Mouse (Mus musculus): ENCODE measurements around the gene Ap3d1. TPM values are rescaled to one million over a fixed set of nuclear protein-coding genes. Genes with fewer than 3 reads are reported as not detected.

Ap3d1 gene
- total RNA-seq, 1 experiment from 2014 or later = 33.6 TPM

- peak; percentile 45 for ATAC-seq (replicated peaks; ENCODE audit: low read depth, poor library complexity, severe bottlenecking)
Measured at GRCm38 (mm10) chr10:80692249-80693165, 49.6 kb downstream of the Ap3d1 start.

DNA sequence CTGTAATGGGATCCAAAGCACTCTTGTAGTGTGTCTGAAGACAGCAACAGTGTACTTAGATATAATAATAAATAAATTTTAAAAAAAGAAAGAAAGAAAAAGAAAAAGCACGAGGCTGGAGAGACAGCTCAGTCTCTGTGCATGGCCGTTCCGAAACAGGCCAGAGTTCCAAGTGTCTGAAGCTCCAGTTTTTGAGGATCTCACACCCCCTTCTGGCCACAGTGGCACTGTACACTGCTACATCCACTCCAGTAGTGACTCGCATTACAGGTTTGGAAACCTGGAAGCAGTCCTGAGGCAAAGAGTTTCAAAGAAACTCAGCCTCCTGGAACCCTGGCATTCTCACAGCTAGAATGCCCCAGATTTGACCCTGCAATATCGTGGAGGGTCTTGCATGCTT lies 54.2 kb downstream of the Ap3d1 start:
- peak; percentile 62 for ATAC-seq (replicated peaks; ENCODE audit: low read depth, poor library complexity, severe bottlenecking)

DNA sequence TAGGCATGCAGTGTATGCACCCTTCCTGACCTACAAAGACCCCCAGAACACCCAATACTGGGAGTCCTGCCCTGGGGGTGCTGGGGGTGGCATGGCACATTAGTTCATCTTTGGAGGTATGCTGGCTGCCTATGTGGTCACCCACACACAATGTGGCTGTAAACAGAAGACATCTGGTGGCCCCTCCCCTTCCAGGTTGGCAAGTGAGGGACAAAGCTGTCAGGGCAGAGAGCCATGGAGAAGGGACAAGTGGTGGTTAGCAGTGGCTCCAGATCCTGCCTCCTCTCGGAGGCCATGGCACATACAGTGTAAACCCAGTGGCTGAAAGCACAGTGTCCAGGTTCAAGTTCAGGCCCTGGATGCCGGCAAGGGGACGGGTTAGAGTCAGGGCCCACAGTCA lies 55.4 kb downstream of the Ap3d1 start:
- no peak for ATAC-seq (replicated peaks; ENCODE audit: low read depth, poor library complexity, severe bottlenecking)

DNA sequence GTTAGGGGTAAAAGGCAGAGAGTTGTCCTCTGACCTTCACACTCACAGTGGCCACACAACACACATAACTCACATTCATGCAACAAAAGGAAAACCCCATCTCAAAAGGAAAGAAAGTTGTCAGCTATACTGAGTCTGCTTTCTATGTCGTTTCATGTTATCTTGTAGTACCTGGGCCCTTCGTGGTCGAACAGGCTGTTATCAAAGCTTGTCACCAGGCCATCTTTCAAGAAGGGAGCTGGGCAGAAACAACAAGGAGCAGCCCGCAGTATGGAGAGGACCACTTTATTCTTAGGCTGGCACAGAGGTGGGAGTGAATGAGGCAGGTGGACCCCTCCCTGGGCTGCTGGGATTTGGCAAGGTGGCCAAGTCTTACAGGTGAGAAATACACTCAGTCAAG lies 57.1 kb downstream of the Ap3d1 start:
- ATAC-seq (replicated peaks; ENCODE audit: low read depth, poor library complexity, severe bottlenecking) = 0 out of 2 replicates have a peak, but pooled peaks have one; percentile 10

GRCm38 (mm10) chr10:80684214-80684613 lies 57.9 kb downstream of the Ap3d1 start:
- ATAC-seq (replicated peaks; ENCODE audit: low read depth, poor library complexity, severe bottlenecking) = peak; percentile 77

- no peak for ATAC-seq (replicated peaks; ENCODE audit: low read depth, poor library complexity, severe bottlenecking)
Measured at GRCm38 (mm10) chr10:80683647-80684046, 58.4 kb downstream of the Ap3d1 start.

GRCm38 (mm10) chr10:80682003-80682402 lies 60.1 kb downstream of the Ap3d1 start:
- ATAC-seq (replicated peaks; ENCODE audit: low read depth, poor library complexity, severe bottlenecking) = no peak

GRCm38 (mm10) chr10:80680260-80680696 lies 61.8 kb downstream of the Ap3d1 start:
- no peak for ATAC-seq (replicated peaks; ENCODE audit: low read depth, poor library complexity, severe bottlenecking)

GRCm38 (mm10) chr10:80679556-80680259 lies 62.4 kb downstream of the Ap3d1 start:
- no peak for ATAC-seq (replicated peaks; ENCODE audit: low read depth, poor library complexity, severe bottlenecking)

DNA sequence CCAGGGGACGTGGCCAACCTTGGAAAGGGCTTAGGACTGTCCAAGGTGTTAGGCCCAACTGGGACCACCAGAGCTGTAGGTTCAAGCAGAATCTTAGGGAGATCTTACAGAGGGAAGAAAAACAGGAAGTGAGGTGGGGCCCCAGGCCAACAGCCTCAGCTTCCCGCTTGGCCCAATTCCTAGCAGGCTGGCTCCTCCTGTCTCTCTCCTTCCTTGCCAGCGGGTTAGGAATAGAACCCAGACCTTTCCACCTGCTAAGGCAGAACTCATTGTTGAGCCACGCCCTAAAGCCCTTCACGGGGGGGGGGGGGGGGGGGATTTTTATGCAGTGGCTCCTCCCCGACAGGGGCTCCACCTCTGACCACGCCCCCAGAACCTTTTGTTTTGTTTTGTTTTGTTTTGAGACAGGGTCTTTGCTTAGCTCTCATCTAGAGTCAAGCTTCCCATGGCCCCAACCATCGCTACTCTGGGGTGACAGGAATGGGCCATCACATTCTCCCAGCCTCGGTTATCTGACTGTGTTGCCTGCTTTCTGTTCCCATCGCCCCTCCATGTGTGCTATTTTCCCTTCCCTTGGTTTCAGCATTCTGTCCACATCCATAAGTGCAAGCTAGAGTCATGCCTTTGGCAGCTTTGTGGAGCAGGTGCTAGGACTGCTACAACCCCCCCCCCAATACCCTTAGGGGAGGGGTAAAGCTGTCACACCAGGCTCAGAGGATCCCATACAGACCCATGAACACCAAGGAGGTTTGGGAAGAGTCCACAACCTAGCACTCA lies 63.3 kb downstream of the Ap3d1 start:
- ATAC-seq (replicated peaks; ENCODE audit: low read depth, poor library complexity, severe bottlenecking) = peak; percentile 3; the same call in 1 of the 2 replicates

- peak; percentile 68 for ATAC-seq (replicated peaks; ENCODE audit: low read depth, poor library complexity, severe bottlenecking)
Measured at GRCm38 (mm10) chr10:80677942-80678436, 64.1 kb downstream of the Ap3d1 start, which contains the start of gene Mknk2. Mknk2 (minus strand) TSS chr10:80678112.

DNA sequence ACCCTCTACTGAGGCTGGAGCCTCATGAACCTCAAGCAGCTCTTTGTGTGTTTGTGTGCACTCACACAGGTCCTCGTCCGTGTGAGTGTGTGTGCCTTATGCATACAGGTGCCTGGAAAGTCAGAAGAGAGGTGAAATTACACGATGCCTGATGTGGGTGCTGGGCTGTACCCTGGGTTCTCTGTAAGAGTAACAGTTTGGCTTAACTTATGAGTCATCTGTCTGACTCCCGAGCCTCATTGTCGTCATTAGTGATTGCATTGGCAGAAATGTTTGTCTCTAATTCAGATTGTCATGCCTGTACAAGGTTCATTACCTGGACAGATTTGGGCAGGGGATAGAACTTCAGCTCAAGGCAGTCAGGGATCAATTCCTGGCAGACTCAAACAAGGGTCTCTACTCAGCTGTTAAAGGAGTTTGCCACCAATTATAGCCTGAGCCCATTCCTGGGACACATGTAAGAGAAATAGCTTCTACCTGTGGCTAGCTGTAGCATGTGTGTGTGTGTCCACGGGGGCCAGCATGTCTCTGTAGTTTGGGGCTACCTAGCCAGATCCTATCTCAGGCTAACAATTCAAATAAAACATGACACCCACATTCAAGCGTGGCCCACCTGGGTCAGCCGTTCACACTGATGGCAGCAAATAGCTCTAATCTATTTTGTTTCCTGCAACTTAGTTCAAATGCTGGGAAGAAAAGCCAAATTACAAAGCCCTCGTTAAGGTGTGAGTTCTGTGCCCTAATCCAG lies 64.8 kb downstream of the Ap3d1 start:
- no peak for ATAC-seq (replicated peaks; ENCODE audit: low read depth, poor library complexity, severe bottlenecking)

- peak; percentile 58 for ATAC-seq (replicated peaks; ENCODE audit: low read depth, poor library complexity, severe bottlenecking)
Measured at GRCm38 (mm10) chr10:80676198-80676928, 65.7 kb downstream of the Ap3d1 start.

GRCm38 (mm10) chr10:80675405-80676197 lies 66.5 kb downstream of the Ap3d1 start:
- ATAC-seq (replicated peaks; ENCODE audit: low read depth, poor library complexity, severe bottlenecking) = no peak

DNA sequence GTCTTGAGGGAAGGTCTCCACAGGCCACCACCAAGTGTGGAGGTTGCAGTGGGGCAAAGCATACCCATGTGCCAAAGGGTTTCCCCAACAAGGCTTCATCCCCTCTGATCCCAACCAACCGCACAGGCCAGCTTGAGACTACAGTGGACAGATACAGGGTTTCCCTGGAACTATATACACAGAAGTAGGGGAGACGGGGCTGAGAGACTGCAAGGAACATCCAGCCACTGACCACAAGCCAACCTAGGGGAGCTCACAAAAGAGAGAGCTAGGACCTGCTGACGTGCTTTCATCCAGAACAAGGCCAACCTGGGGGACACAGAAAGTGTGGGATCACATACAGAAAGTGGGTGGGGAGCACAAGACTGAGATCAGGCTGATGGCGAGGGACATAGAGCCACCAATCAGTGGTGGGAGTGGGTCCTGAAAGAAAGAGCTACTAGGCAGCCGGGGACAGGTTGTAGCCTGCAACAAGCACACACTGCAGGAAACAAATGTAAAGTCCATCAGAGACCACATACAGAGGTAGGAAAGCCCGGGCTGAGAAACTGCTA lies 67.1 kb downstream of the Ap3d1 start:
- no peak for ATAC-seq (replicated peaks; ENCODE audit: low read depth, poor library complexity, severe bottlenecking)

DNA sequence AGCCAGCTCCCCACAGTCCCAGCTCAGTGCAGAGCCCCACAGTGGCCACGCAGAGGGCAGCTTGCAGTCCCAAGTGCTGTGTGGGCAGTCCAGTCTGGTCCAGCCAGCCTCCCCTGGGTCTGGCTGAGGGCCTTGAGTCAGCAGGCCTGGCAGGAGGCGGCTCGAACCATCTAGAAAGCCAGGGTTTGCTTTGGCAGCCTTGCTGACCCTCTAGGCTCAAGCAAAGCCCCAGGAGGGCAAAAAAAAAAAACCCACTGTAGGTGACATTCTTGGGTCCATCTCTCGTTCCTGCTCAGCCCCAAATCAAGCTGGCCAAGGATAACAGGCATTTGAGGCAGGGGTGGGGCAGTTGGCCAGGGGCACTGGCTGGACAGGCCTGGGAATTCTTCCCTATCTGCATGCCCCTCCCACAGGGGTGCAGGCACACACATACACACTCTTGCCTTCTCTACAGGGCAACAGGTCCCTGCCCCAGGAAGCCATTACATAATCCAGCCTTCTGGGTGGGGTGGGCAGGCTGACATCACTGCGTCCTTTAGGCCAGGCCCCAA lies 67.8 kb downstream of the Ap3d1 start:
- no peak for ATAC-seq (replicated peaks; ENCODE audit: low read depth, poor library complexity, severe bottlenecking)

- no peak for ATAC-seq (replicated peaks; ENCODE audit: low read depth, poor library complexity, severe bottlenecking)
Measured at GRCm38 (mm10) chr10:80673690-80674089, 68.4 kb downstream of the Ap3d1 start.
